Mouse (Mus musculus): ENCODE data around the gene Kiss1r.
A peak's percentile ranks its signal among the peaks of the same experiment; 100 is the strongest.

Gene Kiss1r

GRCm38 (mm10) chr10:79924998-79925784, 8.4 kb downstream of the Kiss1r start:
- peak; percentile 92 for DNase-seq (ENCODE audit: low read depth, low spot score)

- peak; percentile 88 for DNase-seq (ENCODE audit: low read depth, low spot score)
These were observed 9.2 kb downstream of the Kiss1r start for GRCm38 (mm10) chr10:79925785-79926490.

GRCm38 (mm10) chr10:79926491-79927323, 9.9 kb downstream of the Kiss1r start, which contains the start of gene Arid3a:
Gene Arid3a (plus strand): TSS chr10:79927043.
- peak; percentile 98 for DNase-seq (ENCODE audit: low read depth, low spot score)

GRCm38 (mm10) chr10:79927324-79928029, 10.7 kb downstream of the Kiss1r start:
- peak; percentile 84 for DNase-seq (ENCODE audit: low read depth, low spot score)

GRCm38 (mm10) chr10:79928030-79928694, 11.4 kb downstream of the Kiss1r start:
- peak; percentile 72 for DNase-seq (ENCODE audit: low read depth, low spot score)

GRCm38 (mm10) chr10:79928907-79929701, 12.3 kb downstream of the Kiss1r start:
- no peak for DNase-seq (ENCODE audit: low read depth, low spot score)

GRCm38 (mm10) chr10:79929967-79930825, 13.4 kb downstream of the Kiss1r start:
- DNase-seq (ENCODE audit: low read depth, low spot score): no peak

GRCm38 (mm10) chr10:79930826-79931186, 14.0 kb downstream of the Kiss1r start:
- DNase-seq (ENCODE audit: low read depth, low spot score): no peak

- DNase-seq (ENCODE audit: low read depth, low spot score): no peak
These were observed 15.0 kb downstream of the Kiss1r start for GRCm38 (mm10) chr10:79931797-79932196.

- DNase-seq (ENCODE audit: low read depth, low spot score): no peak
These were observed 16.0 kb downstream of the Kiss1r start for GRCm38 (mm10) chr10:79932736-79933135.

GRCm38 (mm10) chr10:79933145-79933679, 16.4 kb downstream of the Kiss1r start:
- no peak for DNase-seq (ENCODE audit: low read depth, low spot score)

- no peak for DNase-seq (ENCODE audit: low read depth, low spot score)
These were observed 17.1 kb downstream of the Kiss1r start for GRCm38 (mm10) chr10:79933861-79934260.

- DNase-seq (ENCODE audit: low read depth, low spot score): no peak
These were observed 17.5 kb downstream of the Kiss1r start for GRCm38 (mm10) chr10:79934272-79934721.

GRCm38 (mm10) chr10:79934794-79935569, 18.2 kb downstream of the Kiss1r start:
- DNase-seq (ENCODE audit: low read depth, low spot score): no peak

- DNase-seq (ENCODE audit: low read depth, low spot score): no peak
These were observed 19.6 kb downstream of the Kiss1r start for GRCm38 (mm10) chr10:79936284-79936910.

GRCm38 (mm10) chr10:79936911-79937441, 20.2 kb downstream of the Kiss1r start:
- DNase-seq (ENCODE audit: low read depth, low spot score): no peak

Measured in A20 (cell line).